Mouse (Mus musculus) cerebellum, adult 8-10 months (tissue): ENCODE measurements around the gene Iqgap2.
A peak's percentile ranks its signal among the peaks of the same experiment; 100 is the strongest.

ENCODE experiments used
- DNase-seq: peaks from one replicate; pipeline ENCODE4 v3.0.0; 2022

Gene Iqgap2

DNA sequence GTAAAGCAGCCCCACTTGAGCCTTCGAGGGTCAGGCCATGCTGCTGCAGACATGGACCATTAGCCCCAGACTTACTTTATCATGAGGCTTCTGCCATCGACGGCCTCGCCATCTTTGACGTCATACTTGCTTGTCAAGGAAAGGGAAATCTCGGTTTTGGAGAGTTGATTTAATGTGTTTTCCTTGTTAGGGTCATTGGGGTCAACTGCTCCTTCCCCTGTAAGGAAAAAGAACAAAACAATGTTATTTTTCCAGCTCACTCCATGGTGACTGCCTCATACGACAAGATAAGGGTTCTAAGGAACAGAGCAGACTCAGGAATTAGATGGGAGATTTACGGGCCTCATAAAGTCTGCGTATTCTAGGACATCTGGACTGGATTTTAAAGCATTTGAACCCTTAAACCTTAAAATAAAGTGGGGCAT, 245.0 kb downstream of the Iqgap2 start:
- no peak for DNase-seq

DNA sequence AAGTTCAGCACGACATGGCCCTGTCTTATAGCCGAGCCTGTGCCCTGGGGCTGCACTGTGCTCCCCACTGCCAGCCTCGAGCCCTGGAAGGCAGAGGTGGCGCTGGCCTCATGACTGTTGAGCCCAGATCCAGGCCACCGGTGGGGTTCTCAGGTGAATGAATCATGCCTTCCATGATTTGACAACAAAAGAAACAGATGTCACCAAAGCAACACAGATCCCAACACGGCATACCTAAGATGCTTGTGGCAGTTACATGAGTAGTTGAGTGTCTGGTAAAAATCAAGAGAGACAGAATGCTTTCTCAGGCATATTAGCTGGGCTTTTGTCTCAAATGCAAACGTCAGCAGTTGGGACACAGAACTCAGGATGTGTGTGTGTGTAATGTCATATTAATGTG, 248.0 kb downstream of the Iqgap2 start:
- no peak for DNase-seq

DNA sequence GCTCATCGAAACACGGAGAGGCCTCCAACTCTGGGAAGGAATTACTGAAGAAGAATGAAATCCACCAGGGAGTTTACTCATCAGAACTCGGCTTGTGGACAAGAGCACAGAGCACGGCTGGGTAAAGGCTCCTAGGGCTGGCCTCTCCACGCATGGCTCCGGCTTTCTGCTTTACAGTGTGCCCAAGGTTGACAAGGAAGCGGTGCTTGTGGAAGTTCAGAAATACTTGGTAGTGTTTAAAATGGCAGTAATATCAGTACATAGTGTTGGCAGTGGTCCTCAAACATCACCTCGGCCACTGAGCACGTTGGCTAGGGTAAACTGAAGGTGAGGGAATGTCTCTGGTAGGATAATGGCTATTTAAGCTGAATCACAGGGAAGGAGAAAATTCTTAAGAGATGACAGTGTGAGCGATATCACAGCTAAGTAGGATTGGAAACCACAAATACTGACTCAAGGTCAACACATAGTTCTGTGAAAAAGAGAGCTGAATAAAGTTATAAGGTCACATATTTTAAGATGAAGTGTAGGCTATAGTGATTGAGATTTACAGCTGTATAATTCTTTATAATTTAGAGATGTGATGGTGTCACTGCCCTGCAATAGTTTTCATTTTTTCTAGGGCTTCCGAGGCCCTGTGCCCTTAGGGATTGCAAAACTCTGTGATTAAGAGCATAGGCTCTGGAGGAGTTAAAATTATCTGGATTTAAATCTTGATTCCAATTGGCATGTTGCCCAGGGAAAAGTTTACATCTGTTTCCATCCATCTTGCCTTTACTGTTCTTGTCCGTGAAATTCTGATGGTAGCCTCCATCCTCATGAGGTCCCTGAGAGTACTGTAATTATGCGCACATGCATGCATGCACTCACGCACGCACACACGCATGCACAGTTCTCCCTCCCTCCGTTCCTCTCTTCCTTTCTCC, 250.4 kb downstream of the Iqgap2 start:
- DNase-seq, result no peak

DNA sequence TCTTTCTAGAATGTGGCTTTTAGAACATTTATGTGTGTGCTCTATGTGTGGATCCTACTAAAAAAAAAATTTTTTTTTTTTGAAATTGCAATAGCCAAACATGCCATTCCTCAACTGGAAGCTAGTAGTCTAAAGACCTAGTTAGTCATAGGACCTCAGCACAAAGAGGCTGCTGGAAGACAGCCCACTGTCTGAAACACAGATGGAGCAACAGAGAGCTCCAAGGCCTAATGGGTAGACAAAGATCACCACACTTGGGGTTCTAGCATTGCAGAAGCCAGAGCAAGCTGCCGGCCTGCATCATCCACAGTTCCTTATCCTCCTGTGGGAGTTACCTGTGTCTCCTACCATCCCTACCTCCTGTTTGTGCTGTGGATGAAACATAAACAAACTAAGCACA, 251.3 kb downstream of the Iqgap2 start:
- no peak for DNase-seq

DNA sequence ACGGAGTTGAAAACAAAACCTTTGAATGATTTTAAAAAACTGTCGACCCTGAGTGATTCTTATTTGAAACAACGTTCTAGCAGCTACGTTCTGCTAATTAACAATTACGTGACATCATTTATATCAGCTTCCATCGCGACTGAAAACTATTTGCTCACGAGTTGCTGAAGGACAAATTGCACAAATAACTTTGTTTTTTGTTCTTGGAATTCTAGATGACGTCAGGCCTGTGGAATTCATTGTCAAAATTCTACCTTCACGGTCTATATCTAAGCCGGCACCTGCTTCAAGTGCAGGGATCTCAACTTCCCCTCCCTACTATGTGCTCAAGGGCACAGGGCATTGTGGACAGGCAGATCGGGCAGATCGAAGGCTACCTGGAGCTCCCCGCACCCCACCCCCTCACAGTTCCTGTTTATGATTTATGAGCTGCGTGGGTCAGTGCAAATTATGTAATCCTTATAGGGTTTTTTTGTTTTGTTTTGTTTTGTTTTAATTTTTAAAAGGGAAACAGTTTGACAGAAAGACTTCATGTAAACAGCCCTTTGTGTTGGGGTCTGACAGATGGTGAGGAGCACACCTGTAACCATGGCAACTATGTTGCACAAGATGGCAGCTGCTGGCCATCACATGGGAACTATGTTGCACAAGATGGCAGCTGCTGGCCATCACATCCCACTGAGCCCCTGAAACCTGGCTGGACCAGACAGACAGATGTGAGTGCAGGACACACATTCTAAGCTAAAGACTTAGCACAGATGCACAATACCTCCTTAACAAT, 252.2 kb downstream of the Iqgap2 start:
- DNase-seq, result no peak

DNA sequence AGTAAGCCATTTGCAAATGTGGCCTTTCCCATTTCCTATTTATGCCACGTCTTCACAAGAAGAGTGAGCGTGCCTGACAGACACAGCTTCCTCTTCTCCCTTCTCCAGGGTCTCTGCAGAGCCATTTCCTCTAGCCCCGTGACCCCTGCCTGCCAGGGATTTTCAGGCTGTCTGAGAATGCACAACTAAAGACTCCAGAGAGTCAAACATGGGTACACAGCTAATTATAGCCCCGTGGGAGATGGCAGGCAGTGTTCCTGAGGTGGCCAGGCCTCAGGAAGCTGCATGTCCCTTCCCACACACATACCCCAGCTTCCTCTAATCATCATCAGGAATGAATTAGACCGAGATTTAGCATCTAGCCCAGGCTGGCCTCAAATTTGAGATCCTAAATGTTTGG, 252.8 kb downstream of the Iqgap2 start:
- DNase-seq, result no peak

DNA sequence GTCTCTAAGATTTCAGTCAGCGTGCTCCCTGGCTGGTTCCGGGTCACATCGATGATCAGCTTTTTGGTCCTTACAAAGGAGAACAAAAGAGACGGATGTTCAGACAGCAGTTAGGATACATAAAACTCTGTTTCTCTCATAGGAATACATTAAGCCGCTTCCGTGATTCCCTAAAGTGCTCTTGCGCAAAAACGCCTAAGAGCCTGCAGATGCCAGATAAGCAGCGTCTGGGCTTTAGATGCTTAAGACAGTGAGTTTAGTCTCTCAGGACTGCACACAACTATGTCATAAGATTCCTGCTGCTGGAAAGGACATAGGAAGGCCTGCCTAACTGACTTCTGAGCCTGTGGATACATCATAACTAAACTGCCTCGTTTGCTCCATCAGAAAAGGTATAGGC, 254.0 kb downstream of the Iqgap2 start:
- DNase-seq, result no peak

DNA sequence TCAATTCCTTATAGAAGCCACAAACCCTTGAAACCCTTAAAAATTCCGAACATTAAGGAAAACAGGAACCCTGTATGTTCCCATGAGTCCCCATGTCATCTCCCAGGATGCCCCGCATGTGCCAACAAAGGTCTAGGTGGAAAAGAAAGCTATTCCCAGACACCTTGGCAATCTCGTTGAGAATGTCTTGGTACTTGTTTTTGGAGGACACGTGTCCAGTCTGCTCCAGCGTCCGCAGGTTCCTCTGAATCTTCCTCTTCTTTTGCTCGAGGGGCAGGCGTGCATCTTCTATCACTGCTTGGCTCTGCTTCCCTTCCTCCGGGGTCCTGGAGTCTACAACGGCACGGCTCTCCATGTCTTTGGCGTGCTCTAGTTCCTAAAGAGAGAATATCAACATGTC, 256.4 kb downstream of the Iqgap2 start:
- no peak for DNase-seq

DNA sequence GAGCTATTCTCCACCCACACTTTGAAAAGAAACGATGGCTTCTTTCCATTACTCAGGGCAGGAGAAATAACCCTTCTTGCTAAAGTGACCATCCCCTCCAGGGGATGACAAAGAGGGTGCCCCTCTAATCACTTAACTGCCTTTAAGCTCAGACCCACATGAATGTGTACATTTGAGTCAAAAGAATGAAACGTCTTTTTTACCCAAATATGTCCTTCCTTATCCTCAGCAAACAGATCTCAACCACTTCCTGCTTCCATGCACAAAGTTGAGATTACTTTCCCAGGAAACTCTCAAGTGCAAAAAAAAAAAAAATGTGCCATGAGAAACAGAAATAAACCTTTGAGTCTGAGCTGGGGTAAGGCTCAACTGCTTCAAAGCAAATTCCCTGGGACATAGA, 257.3 kb downstream of the Iqgap2 start:
- no peak for DNase-seq

DNA sequence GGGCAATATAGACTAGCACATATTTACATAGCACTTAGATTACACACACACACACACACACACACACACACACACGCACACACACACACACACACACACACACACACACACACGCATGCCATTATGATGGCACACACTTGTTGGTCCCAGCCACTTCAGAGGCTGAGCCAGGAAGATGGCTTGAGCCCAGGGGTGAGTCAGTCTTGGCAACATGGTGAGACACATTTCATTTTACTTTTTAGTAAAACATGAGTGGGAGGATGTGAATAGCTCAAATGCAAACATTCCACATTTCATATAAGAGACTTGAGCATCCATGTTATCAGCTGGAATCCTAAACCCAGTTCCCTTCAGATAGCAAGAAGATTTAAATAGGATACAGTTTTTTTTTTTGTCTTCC, 258.3 kb downstream of the Iqgap2 start:
- DNase-seq, result no peak

DNA sequence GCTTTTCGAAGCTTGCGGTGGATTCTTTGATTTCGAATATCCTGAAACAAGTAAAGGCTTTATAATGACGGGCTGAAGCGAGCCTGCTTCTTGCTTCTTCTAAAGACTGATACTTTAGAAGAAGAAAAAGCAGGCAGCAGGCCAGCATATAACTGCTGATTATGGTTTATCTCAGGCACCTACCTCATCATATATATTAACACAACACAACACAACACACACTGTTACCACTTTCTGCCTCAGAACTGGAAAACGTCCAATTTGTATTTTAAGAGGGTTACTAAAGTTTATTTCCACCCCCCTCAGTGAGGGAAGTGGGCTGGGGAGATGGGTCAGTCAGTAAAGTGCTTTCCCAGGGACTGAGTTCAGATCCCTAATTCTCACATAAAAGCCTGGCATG, 259.6 kb downstream of the Iqgap2 start:
- no peak for DNase-seq

DNA sequence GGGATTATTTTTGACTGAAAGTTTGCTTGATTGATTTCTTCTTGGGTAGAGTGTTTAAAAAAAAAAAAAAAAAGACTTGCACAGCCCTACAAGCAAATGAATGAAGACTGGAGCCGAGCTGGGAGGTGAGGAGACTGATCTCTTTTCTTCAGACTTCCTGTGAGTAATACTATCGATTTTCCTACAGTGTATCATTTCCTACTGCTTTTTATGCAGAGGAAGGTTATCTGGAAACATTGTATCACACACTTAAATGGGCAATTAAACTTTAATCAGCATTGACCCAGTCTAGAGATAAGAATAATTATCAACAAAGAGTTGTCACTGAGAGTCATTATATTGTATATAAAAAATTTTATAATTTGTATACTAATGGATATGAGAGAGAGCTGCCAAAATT, 261.0 kb downstream of the Iqgap2 start:
- DNase-seq, result no peak

DNA sequence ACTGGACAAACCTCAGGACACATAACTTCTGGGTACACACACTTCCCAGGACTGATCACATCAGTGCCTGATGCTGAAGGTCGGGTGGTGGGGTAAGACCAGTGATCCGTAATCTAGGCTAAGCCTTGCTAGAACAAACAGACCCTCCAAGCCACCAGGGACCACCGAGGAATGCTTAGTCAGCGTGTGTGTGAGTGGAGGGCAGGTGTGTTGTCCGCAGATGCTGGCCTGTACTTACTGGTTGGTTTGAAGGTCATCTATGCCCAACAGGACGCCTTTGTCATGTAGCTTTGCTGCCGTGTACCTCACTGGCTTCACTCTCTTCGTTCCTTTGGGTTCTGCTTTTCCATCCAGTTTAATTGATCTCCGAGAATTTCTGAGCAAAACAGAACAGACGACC, 262.0 kb downstream of the Iqgap2 start:
- DNase-seq, result no peak

DNA sequence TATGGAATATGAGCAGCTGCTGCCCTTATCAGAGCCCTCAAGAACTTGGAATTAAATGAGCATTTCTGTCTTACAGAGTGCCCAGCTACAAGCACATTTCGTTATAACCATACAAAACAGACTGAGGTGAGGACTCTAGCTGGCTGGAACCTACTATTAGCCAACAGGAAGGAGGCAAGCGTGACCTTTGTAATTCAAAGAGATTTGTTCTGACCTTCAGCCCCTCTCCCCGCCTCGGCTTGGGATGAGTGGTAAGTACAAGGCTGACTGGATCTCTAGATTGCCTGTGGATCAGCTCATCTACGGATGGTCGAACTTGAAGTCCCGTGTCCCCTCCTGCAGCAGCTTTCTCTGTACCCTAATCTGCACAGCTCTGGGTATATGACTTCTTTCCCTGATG, 265.0 kb downstream of the Iqgap2 start:
- DNase-seq, result no peak

DNA sequence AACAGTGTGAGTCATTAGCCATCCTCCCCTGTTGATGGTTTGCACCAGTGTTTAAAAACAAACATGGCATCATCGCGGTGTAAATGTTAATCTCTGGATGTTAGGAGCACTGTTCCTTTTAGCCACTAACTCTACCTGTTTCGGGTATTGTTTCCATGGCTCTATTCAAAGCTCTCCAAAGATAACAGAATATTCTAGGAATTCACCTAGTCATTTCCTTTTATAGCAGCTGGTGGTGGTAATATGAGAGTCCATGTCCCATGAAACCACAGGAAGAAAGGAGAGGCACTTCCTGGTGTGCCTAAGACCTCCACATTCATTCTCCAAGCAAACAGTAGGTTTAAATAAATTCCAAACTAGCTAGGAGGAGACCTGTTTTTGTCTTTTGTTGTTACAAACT, 268.7 kb downstream of the Iqgap2 start:
- DNase-seq, result no peak

DNA sequence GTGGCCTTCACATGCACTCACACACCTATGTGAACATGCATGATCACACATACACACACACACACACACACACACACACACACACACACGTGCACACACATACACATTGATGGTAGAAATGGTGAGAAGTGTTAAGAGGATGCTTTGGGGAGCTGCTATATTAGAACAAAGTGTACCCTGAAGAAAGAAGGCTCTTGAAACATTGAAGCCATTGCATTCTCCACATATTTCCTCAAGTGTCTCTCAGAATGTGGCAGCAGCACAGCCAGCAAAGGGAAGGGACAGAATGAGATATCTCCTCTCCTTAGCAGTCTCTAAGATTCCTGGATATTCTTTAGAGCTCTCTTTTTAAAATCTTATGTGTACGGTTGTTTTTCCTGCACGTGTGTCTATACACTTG, 270.2 kb downstream of the Iqgap2 start:
- DNase-seq, result no peak

DNA sequence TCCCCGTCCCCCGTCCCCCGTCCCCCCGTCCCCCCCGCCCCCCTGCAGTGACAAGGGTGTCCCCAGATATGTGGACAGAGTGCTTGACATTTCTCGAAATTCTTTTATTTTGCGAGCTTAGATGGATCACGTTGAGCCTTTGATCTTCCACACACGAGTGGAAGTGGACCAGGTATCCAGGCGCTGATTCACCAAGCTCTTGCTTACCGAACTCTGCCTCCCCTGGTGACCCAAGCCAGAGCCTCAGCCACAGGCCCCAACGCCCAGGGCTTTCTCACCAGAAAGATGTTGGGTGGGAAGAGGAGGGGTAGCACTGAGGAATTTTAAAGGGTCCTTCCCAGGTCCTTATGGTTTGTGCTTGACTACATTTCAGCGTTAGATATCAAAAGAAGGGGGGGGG, 272.9 kb downstream of the Iqgap2 start:
- no peak for DNase-seq

DNA sequence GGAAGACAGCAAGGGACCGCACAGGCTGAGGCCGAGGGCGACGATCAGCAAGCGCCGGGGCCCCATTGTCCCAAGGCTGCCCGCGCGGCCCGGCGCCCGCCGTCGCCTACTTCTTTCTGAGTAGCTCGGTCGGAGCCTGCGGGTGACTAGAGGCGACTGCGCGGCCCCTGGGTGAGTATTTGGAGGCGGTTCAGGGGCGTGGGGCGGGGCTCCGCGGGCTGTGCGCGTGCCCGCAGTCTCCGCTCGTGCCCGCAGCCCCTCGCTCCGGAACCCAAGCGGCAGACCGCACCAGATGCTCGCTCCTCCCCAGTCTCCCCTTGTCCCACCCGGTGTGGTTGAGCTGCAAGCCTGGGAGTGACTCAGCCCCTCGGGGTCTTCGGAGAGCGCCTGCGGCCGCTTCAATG, 273.4 kb downstream of the Iqgap2 start, which contains the start of gene F2r:
TSS of gene F2r (minus strand) at position 179 of the 404 bp plus-strand sequence.
- peak; percentile 9 for DNase-seq

DNA sequence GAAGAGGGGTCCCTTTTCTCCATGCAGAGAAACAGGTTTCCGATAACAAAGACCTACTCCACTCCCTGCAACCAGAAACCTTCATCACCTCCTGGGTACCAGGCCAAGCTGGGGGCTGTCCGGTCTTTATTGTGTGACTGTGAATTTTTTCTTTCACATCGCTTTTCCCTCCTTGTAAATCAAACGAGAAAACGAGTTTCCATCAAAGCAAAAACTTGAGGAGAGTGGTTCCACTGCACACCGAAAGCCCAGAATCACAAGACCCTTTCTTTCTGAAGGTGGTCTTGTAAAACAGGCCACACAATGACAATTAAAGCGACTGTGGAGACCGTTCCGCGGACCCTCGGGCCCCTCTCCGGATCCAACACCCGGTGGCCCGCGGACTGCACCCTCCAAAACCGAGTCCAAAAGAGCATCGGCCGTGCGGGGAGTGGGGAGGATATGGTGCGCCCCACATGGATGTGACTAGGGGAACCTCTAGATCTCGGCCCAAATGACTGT, 274.0 kb downstream of the Iqgap2 start:
- DNase-seq, result no peak

DNA sequence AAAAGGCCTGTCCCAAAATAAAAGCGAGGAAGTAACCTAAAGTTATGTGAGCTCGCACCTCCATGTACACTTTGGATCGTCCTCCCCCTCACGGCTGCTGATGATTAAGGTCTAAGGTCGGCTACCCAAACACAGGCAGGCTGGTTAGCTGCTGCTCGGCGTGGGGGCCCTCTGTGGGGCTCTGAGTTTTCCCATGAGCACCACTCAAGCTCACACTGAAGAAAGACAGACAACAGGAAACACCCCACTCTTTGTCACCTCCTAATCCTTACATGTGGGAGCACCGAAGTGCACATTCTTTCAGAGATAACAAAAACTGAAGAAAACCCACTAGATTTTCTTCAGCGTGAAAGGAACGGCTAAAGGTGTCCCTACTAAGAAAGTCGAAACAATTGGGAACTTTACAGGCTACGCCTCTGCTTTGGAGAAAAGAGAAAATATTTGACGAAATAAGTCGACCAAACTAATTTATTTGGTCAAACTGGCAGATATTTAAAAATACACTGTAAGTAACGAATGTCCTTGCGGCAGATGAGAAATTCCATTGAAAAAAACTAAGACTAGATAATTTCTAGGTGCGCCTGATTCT, 274.5 kb downstream of the Iqgap2 start:
- no peak for DNase-seq

DNA sequence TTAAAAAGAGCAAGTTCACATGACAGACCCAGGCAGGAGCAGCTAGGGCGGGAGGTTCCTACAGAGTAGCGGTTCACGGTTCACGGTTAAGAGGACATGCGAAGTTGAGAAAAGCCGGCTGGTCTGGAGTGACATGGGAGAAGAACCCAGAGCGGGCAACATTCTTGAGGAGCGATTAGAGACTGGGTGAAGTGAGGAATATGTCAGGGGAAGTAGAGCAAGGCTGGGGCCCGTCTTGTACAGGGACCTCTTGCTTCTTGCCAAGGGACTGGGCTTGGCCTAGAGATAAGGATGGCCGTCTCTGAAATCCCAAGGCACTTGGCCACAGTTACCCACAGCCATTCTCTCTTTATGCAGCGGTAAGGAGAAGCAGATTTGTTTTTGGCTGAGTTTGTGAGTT, 275.2 kb downstream of the Iqgap2 start:
- no peak for DNase-seq

DNA sequence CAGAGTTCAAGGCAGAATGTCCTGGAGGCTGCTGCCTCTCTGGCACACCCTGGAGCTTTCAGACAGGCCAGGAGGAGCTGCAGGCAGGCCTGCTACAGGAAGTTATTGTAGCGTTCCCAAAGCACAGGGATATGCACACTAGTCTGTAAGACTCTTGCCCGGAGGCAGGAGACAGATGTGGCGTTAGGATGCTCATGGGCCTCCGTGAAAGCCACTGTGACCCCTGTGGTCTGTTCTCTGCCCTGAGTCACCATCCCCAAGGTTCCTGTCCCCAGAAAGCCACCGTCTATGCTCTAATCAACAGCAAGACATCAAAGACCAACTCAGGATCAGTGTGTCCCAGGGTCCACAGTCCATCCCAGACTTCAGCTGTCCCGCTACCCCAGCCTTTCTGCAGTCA, 277.0 kb downstream of the Iqgap2 start:
- no peak for DNase-seq

DNA sequence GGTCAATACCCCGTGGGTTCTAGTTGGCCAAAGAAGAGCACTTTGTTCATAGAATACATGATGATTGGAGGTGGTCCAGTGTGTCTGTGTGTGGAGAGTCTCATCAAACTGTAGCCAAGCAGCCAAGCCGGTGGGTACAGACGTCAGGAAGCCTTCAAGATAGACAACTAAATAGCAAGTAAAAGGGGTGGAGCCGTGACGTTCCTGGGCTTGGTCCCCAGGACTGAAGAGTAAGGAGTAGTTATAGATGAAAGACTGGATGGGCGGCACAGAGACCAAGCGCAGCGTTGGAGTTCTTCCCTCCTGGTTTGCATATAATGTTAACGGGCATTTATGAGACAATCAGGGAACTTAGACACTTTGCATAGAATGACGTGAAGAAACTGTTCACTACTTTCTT, 279.5 kb downstream of the Iqgap2 start:
- no peak for DNase-seq

DNA sequence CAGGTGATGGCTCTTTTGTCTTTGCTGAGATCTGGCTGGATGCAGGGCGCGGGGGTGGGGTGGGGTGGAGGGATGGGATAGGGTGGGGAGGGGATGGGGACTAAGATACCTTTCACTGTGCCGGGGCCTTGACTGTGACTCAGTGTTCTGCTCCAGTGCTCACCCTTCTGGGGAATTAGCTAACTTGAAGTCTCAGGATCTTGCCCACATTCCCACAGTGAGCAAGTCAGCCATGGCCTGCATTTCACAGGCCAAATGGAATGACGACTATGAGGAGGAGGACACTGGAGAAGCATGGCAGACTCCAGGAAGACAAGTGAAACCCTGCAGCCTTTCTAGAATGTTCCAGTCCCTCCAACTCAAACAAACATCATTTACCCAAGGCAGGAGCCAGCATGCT, 280.0 kb downstream of the Iqgap2 start:
- DNase-seq, result no peak
